Mouse (Mus musculus) duodenum, adult 2 months (tissue): ENCODE data around the gene Galr3. TPM values are rescaled to one million over a fixed set of nuclear protein-coding genes. Genes with fewer than 3 reads are reported as not detected.

Source experiments
- polyA plus RNA-seq: library from polyadenylated mRNA; depleted of rRNA; stranded (reverse); fragments of >200 nt; gene quantifications from 2 replicates; pipeline ENCODE4 v1.2.3, GENCODE M21; 2012; ENCODE audit warnings: low replicate concordance; rRNA removed

The Galr3 gene
- polyA plus RNA-seq = 8.1 and 19.3 TPM in 2 replicates

DNA sequence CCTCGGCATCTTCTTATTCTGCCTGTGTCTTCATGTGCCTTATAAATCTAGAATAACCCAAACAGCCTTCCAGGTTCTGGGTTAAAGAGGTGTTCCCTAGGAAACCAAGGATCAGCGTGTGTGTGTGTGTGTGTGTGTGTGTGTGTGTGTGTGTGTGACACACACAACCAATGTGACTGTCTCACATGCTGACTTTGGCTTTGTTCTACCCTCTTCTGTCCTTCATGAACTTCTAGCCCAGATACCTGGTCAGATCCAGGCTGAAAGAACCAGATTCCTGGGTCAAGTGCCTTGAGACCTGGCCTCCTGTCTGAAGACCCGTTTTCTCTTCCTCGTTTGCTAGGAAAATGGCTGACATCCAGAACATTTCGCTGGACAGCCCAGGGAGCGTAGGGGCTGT lies at the start of gene Galr3:
Galr3 (plus strand) TSS at position 301 of the 400 bp plus-strand sequence.

DNA sequence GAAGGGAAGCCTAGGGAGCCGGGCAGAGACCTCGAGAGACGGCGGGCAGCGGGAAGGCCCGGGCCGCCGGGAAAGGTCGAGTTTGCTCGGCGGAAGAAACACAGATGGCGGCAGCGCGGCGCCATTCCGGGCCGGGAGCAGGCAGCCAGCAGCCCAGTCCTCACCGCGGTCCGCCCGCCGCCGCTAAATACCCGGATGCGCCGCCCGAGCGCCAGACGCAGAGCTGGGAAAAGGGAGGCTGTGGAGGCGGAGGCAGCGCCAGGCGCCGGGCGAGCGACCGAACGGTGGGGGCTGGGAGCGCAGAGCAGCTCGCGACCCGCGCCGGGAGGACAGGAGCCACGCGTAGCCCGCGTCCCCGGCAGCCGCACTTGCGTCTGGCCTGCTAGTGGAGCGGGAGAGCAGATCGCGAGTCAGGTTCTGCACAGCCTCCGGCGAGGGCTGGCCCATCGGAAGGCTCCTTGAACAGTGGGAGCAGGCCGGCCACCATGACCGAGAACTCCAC lies 13.4 kb upstream of the Galr3 start, which contains the start of gene H1f0:
H1f0 (plus strand) TSS at position 214 of the 502 bp plus-strand sequence.

DNA sequence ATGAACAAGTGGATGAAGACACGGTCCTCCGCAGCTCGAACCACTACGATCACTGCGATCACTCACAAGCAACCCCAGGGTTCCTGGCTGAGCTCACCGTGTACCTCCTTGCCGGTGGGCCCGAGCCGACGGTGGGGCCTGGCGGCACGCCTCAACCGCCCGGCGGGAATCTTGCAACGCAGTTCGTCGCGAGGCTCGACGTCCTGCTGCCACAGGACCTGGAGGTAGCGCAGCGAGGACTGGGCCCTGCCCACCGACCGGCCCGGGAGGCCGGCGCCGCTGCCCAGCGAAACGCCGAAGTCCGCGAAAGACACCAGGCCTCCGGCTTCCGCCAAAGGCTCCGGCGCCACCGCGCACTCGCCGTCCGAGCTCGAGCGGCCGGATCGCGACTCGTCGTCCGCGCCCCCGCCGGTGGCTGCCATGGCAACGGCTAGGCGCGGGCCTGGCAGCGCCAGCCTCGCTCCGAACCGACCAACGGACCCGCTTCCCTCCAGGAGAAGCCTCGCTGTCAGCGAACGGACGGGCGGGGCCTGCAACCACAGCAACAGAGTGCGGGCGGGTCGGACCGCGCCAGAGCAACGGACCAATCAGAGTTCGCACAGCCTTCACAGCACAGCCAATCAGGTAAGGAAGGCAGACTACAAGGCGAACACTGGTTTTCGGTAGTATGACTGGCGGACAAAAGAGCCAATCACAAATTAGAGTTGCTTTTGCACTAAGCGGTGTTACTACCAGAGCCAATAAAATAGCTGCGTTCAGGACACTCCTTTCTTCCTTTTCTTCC lies 20.9 kb downstream of the Galr3 start, which contains the start of gene Ankrd54:
Ankrd54 (minus strand) TSS at position 518 of the 784 bp plus-strand sequence.

DNA sequence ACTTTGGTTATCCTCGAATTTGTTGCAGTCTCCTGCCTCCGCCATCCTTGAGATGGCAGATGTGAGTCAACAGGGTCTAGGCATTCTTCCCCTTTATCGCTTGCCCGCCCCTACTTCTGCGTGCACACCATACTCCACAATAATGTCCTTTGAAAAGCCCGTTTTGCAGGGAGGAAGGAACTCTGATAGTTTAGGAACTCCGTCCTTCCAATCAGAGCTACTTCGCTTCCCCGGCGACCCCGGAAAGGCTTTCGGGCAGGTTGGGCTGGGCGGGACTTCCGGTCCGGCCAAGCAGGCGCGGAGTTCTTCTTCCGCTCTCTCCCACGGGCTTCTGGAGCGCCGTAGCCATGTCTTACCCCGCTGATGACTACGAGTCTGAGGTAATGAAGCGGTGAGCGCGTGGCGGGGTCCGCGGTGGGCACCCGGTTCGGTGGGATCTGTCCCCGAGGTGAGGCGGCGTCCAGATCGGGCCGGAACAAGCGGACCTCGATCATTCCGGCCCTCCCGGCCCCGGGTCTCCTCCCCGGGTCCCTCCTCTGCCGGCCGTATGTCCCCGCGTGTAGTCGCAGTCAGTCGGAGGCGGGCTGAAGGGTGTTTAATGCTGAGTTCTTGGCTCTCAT lies 33.3 kb downstream of the Galr3 start, which contains the start of gene Eif3l:
Eif3l (plus strand) TSS at position 267 of the 620 bp plus-strand sequence.

Other genes with a start within 250 kb of the Galr3 start
- gene Card10, start 238.8 kb upstream of the Galr3 start, polyA plus RNA-seq = 19.8 and 24.8 TPM in 2 replicates
- 22.7 and 43.2 TPM in 2 replicates for gene Cdc42ep1, start 199.3 kb upstream of the Galr3 start, polyA plus RNA-seq
- gene Lgals2, start 186.4 kb upstream of the Galr3 start, polyA plus RNA-seq = 1,850 and 2,238 TPM in 2 replicates
- 106 and 145 TPM in 2 replicates for gene Gga1, start 164.7 kb upstream of the Galr3 start, polyA plus RNA-seq
- gene Gm49510, start 142.2 kb upstream of the Galr3 start, polyA plus RNA-seq = 0.12 and 0.13 TPM in 2 replicates
- 58.0 and 64.8 TPM in 2 replicates for gene Sh3bp1, start 142.1 kb upstream of the Galr3 start, polyA plus RNA-seq
- gene Pdxp, start 128.0 kb upstream of the Galr3 start, polyA plus RNA-seq = 3.9 and 4.0 TPM in 2 replicates
- gene Lgals1, start 115.2 kb upstream of the Galr3 start, polyA plus RNA-seq = 75.9 and 89.4 TPM in 2 replicates
- 11.1 and 12.5 TPM in 2 replicates for gene Nol12, start 107.0 kb upstream of the Galr3 start, polyA plus RNA-seq
- 49.7 and 55.3 TPM in 2 replicates for gene Triobp, start 94.2 kb upstream of the Galr3 start, polyA plus RNA-seq
- gene H1f0, start 13.4 kb upstream of the Galr3 start, polyA plus RNA-seq = 146 and 201 TPM in 2 replicates
- gene Ankrd54, start 21.0 kb downstream of the Galr3 start, polyA plus RNA-seq = 138 and 175 TPM in 2 replicates
- 66.9 and 77.4 TPM in 2 replicates for gene Eif3l, start 33.3 kb downstream of the Galr3 start, polyA plus RNA-seq
- gene Micall1, start 67.0 kb downstream of the Galr3 start, polyA plus RNA-seq = 19.0 and 20.5 TPM in 2 replicates
- 39.5 and 50.7 TPM in 2 replicates for gene Polr2f, start 99.1 kb downstream of the Galr3 start, polyA plus RNA-seq
- gene 1700088E04Rik, start 99.4 kb downstream of the Galr3 start, polyA plus RNA-seq = 0.91 and 1.4 TPM in 2 replicates
- gene Sox10, start 123.4 kb downstream of the Galr3 start, polyA plus RNA-seq = 2.8 and 3.6 TPM in 2 replicates
- gene Pick1, start 187.3 kb downstream of the Galr3 start, polyA plus RNA-seq = 26.4 and 32.8 TPM in 2 replicates
- 0.09 TPM in 1 of 2 replicates, not detected in the other for gene Gm49486, start 187.5 kb downstream of the Galr3 start, polyA plus RNA-seq
- 0.78 and 2.5 TPM in 2 replicates for gene Slc16a8, start 212.9 kb downstream of the Galr3 start, polyA plus RNA-seq
- 360 and 593 TPM in 2 replicates for gene Baiap2l2, start 243.7 kb downstream of the Galr3 start, polyA plus RNA-seq